Mouse (Mus musculus): ENCODE measurements at regions not wholly inside any gene's neighbourhood (a gene's known extent, or its start where the extent isn't known, plus 50 kb on each side); places are given as distances from the start of the nearest gene placed in this dataset.

DNA sequence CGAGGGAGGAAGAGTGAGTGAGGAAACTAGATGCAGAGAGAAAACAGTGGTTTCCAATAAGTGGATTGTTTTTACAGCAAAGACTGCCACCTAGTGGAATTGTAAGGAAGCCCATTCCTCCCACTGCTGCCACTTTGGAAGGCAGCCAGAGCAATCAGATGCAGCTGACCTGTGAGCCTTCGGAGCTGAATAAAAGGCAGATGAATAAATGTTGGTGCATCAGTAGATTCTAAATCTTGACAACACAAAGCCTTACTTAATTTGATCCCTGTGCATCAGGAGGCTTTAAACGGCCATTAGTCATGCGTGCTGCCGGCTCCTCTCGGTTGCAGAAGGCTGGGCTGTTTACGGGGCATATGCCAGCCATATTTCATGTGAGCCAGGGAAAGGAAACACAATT is 128.2 kb upstream of the Aco1 start:
- Histone ChIP-seq H3K36me3 (ENCODE audit: control insufficient read depth, insufficient read depth, low read length) (no peaks in the 10 kb centered on the region), H3K9me3 (replicated peaks; ENCODE audit: control insufficient read depth, low read length, poor library complexity, severe bottlenecking) (no peaks in the 10 kb centered on the region), H3K27me3 (ENCODE audit: control insufficient read depth, insufficient read depth, low read depth, low read length) (no peaks in the 10 kb centered on the region), H3K27ac (ENCODE audit: low read length) (peak overlapping the region; percentile 73; the same call in 1 of the 2 replicates), H3K4me3 (ENCODE audit: low read depth, low read length) (peak overlapping the region; percentile 26), H3K9ac (ENCODE audit: low read depth, low read length) (peak overlapping the region; percentile 58; the same call in 1 of the 2 replicates), H3K4me1 (ENCODE audit: control insufficient read depth, insufficient read depth, low read length) (peaks cover 2% of the 10 kb centered on the region), H3K4me2 (ENCODE audit: low read length) (peak overlapping the region; percentile 52)
- 13% methylated on average over 7 of the region's 7 CpGs for WGBS
- peak; percentile 86 for ATAC-seq

DNA sequence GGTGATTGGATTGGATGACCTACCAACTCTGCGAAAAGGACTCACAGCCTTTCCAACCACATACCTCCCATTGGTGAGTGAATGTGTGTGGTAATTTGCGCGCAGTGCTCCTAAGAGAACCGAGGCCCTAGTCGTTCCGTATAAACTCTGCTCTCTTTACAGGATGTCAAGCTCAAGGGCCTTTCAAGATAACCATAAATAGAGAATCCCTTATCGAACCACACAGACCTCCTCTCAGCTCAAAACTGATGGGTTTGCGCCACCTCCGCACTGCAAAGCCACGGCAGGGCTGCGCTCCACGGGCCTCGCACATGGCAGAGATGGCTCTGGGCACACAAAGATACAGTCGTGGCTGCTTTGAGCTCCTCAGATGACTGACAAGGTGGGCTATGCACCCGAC is 126.0 kb upstream of the Aco1 start:
- Histone ChIP-seq H3K36me3 (ENCODE audit: control insufficient read depth, insufficient read depth, low read length) (no peaks in the 10 kb centered on the region), H3K9me3 (replicated peaks; ENCODE audit: control insufficient read depth, low read length, poor library complexity, severe bottlenecking) (no peaks in the 10 kb centered on the region), H3K9ac (ENCODE audit: low read depth, low read length) (no peak overlapping the region), H3K4me2 (ENCODE audit: low read length) (no peak overlapping the region), H3K4me1 (ENCODE audit: control insufficient read depth, insufficient read depth, low read length) (peaks cover 2% of the 10 kb centered on the region; the same call in 1 of the 2 replicates), H3K27ac (ENCODE audit: low read length) (no peak overlapping the region), H3K27me3 (ENCODE audit: control insufficient read depth, insufficient read depth, low read depth, low read length) (no peaks in the 10 kb centered on the region), H3K4me3 (ENCODE audit: low read depth, low read length) (no peak overlapping the region)
- no peak for ATAC-seq
- 86% methylated on average over 15 of the region's 15 CpGs for WGBS

DNA sequence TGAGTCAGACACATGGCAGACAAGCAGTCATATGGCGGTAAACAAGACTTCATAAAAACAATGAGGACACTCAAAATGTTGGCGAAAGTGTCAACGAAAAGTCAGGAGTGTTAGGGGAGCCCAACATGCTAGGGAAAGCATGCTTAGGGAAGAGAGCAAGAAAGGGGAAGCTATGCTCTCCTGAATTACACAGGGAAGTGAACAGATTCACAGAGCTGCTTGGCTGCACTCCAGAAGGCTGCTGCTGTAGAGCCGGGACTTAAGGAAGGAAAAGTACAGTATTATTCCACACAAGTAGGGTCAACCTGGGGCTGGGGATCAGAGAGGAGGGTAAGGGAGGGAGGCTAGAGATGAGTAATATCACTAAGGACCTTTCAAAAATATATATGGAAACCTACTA is 124.7 kb upstream of the Aco1 start:
- Histone ChIP-seq H3K36me3 (ENCODE audit: control insufficient read depth, insufficient read depth, low read length) (no peaks in the 10 kb centered on the region), H3K4me2 (ENCODE audit: low read length) (no peak overlapping the region), H3K27ac (ENCODE audit: low read length) (no peak overlapping the region), H3K4me3 (ENCODE audit: low read depth, low read length) (no peak overlapping the region), H3K9ac (ENCODE audit: low read depth, low read length) (no peak overlapping the region), H3K4me1 (ENCODE audit: control insufficient read depth, insufficient read depth, low read length) (peaks cover 2% of the 10 kb centered on the region; the same call in 1 of the 2 replicates), H3K27me3 (ENCODE audit: control insufficient read depth, insufficient read depth, low read depth, low read length) (no peaks in the 10 kb centered on the region), H3K9me3 (replicated peaks; ENCODE audit: control insufficient read depth, low read length, poor library complexity, severe bottlenecking) (no peaks in the 10 kb centered on the region)
- WGBS = 69% methylated on average over 4 of the region's 4 CpGs
- ATAC-seq = no peak

DNA sequence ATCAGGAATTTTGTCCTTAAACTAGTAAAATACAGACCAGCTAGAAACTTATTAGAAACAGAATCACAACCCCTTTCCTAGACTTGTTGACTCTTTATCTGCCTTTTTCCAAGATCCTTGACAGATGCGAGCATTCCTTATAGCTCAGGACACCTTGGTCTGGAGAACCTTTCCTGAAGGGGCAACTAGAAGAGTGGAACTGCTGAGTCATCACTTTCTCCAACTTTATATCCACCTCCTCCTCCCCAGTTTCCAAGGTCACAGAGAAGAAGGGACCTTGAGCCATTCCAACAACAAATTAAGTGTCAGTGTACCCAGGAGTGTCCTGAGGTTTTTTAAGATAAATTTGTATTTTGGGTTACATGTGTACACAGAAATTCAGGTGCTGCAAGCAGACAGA is 111.5 kb upstream of the Aco1 start:
- H3K9me3 ChIP-seq (replicated peaks; ENCODE audit: control insufficient read depth, low read length, poor library complexity, severe bottlenecking) = 0 out of 2 replicates have a peak, but pooled peaks cover 4% of the 10 kb centered on the region
- no peak overlapping the region for H3K4me2 ChIP-seq (ENCODE audit: low read length)
- H3K4me1 ChIP-seq (ENCODE audit: control insufficient read depth, insufficient read depth, low read length) = no peaks in the 10 kb centered on the region
- no peak overlapping the region for H3K9ac ChIP-seq (ENCODE audit: low read depth, low read length)
- 94% methylated on average over 1 of the region's 1 CpGs for WGBS
- no peak overlapping the region for H3K4me3 ChIP-seq (ENCODE audit: low read depth, low read length)
- H3K27ac ChIP-seq (ENCODE audit: low read length) = no peak overlapping the region
- H3K27me3 ChIP-seq (ENCODE audit: control insufficient read depth, insufficient read depth, low read depth, low read length) = no peaks in the 10 kb centered on the region
- no peak for ATAC-seq
- no peaks in the 10 kb centered on the region for H3K36me3 ChIP-seq (ENCODE audit: control insufficient read depth, insufficient read depth, low read length)

DNA sequence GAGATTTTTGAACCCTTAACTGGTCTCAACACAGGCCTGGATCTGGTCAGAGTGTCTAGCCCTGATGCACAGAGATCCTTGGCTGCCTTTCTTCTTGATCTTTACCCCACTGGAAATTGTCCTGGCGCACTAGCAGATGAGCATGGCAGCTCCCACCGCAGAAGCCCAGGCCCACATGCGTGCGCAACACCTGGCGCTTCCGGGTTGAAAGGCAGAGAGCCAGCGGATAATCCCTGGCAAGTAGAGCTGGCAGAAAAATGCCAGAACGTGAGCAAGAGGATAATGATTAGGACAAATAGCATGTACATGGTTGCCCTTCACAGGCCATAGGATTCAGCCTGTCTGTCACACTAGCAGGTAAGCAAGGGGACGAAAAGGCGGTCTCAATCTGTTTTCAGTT is 95.0 kb upstream of the Aco1 start:
- Histone ChIP-seq H3K4me3 (ENCODE audit: low read depth, low read length) (no peak overlapping the region), H3K4me1 (ENCODE audit: control insufficient read depth, insufficient read depth, low read length) (no peaks in the 10 kb centered on the region), H3K27me3 (ENCODE audit: control insufficient read depth, insufficient read depth, low read depth, low read length) (no peaks in the 10 kb centered on the region), H3K9me3 (replicated peaks; ENCODE audit: control insufficient read depth, low read length, poor library complexity, severe bottlenecking) (no peaks in the 10 kb centered on the region), H3K36me3 (ENCODE audit: control insufficient read depth, insufficient read depth, low read length) (no peaks in the 10 kb centered on the region), H3K27ac (ENCODE audit: low read length) (no peak overlapping the region), H3K4me2 (ENCODE audit: low read length) (no peak overlapping the region), H3K9ac (ENCODE audit: low read depth, low read length) (no peak overlapping the region)
- WGBS = 89% methylated on average over 10 of the region's 10 CpGs
- ATAC-seq = no peak

DNA sequence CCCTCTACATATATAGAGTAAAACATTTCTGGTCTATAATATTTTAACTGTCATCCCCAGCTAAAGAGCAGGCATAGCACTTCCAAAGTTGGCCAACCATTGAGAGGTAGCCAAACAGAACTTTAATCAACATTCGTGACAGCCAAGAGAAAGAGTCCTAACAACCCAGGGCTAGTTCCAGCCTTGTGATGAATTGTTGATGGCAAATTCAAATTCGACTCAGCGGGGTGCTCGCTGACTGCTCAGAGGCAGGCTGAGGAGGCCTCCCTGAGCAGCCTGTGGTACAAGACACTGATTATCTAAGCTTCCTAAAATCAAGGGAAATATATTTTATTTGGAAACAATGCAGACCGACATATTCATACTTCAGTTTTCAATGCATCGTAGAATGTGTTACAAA is 93.8 kb upstream of the Aco1 start:
- no peaks in the 10 kb centered on the region for H3K36me3 ChIP-seq (ENCODE audit: control insufficient read depth, insufficient read depth, low read length)
- H3K27me3 ChIP-seq (ENCODE audit: control insufficient read depth, insufficient read depth, low read depth, low read length) = no peaks in the 10 kb centered on the region
- ATAC-seq = no peak
- no peak overlapping the region for H3K27ac ChIP-seq (ENCODE audit: low read length)
- H3K9me3 ChIP-seq (replicated peaks; ENCODE audit: control insufficient read depth, low read length, poor library complexity, severe bottlenecking) = no peaks in the 10 kb centered on the region
- H3K4me3 ChIP-seq (ENCODE audit: low read depth, low read length) = no peak overlapping the region
- no peak overlapping the region for H3K4me2 ChIP-seq (ENCODE audit: low read length)
- H3K9ac ChIP-seq (ENCODE audit: low read depth, low read length) = no peak overlapping the region
- WGBS = 64% methylated on average over 6 of the region's 6 CpGs
- H3K4me1 ChIP-seq (ENCODE audit: control insufficient read depth, insufficient read depth, low read length) = no peaks in the 10 kb centered on the region

DNA sequence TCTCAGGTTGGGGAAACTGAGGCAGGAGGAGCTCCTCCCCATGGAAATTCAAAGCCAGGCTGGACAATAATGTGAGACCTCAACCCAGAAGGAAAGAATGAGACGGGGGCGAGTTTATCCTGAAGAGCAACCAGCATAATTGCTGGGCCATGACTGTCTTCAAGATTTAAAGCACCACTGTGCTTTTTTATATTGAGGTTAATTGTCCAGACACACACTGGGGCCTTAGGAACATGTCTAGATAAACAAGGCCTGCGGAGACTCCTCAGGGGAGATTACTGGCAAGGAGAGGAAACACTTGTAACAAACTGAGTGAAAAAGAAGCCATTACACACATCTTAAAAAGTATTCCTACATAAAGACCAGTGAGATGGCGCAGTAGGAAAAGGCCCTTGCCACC is 91.0 kb upstream of the Aco1 start:
- H3K4me3 ChIP-seq (ENCODE audit: low read depth, low read length) = no peak overlapping the region
- ATAC-seq = no peak
- no peaks in the 10 kb centered on the region for H3K27me3 ChIP-seq (ENCODE audit: control insufficient read depth, insufficient read depth, low read depth, low read length)
- H3K36me3 ChIP-seq (ENCODE audit: control insufficient read depth, insufficient read depth, low read length) = no peaks in the 10 kb centered on the region
- no peaks in the 10 kb centered on the region for H3K4me1 ChIP-seq (ENCODE audit: control insufficient read depth, insufficient read depth, low read length)
- 79% methylated on average over 4 of the region's 4 CpGs for WGBS
- no peak overlapping the region for H3K9ac ChIP-seq (ENCODE audit: low read depth, low read length)
- no peak overlapping the region for H3K27ac ChIP-seq (ENCODE audit: low read length)
- no peaks in the 10 kb centered on the region for H3K9me3 ChIP-seq (replicated peaks; ENCODE audit: control insufficient read depth, low read length, poor library complexity, severe bottlenecking)
- H3K4me2 ChIP-seq (ENCODE audit: low read length) = no peak overlapping the region

DNA sequence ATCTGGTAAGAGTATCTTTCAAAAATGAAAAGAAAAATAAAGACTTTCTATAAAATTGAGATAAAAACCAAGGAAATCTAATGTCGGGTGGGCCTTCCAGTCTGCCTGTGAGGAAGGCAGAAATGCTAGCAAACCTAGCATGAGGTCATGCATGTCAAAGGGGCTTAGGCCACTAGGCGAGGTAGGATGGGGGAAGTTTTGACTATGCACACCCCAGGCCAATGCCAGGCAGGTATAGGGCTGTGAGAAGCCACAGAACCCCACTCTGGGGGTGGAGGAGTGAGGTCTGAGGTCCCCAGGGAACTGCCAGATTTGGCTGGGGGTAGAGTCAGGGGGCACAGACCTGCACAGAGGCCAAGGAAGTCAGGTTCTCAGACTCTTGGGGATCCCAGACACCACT is 89.5 kb upstream of the Aco1 start:
- Histone ChIP-seq H3K9me3 (replicated peaks; ENCODE audit: control insufficient read depth, low read length, poor library complexity, severe bottlenecking) (no peaks in the 10 kb centered on the region), H3K4me2 (ENCODE audit: low read length) (no peak overlapping the region), H3K27ac (ENCODE audit: low read length) (no peak overlapping the region), H3K4me3 (ENCODE audit: low read depth, low read length) (no peak overlapping the region), H3K27me3 (ENCODE audit: control insufficient read depth, insufficient read depth, low read depth, low read length) (no peaks in the 10 kb centered on the region), H3K4me1 (ENCODE audit: control insufficient read depth, insufficient read depth, low read length) (no peaks in the 10 kb centered on the region), H3K36me3 (ENCODE audit: control insufficient read depth, insufficient read depth, low read length) (no peaks in the 10 kb centered on the region), H3K9ac (ENCODE audit: low read depth, low read length) (no peak overlapping the region)
- WGBS = 87% methylated on average over 2 of the region's 2 CpGs
- no peak for ATAC-seq

DNA sequence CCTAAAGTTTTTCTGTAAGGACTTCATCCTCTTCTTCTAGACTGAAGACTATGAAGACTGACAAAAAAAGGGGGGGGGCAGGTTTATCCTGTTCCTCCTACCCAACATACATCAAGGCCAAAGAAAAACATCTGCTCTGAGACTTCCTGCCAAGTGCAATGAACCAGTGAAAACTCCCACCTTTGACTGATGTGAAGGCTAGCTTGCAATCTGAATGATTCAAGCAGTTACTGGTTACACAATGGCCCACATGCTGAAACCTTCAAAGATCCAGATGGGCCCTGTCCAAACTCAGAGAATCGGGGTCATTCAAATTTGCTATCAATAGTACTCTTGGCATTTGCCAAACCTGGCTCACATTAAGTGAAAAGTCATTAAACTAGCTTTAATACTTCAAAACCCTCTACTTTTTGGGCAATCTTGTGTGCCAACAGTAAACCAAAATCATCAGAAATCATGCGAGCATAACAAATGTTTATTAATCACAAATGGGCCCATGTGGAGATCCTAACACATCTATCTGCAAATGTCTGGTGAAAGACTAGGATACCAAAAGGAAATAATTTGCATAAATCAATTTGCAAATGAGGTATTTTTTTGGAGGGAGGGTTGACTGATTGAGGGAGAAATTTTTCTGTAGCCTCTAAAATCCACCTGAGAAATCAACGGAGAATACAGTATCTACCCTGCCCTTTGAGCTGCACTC is 79.0 kb upstream of the Aco1 start:
- Histone ChIP-seq H3K4me2 (ENCODE audit: low read length) (no peak overlapping the region), H3K36me3 (ENCODE audit: control insufficient read depth, insufficient read depth, low read length) (no peaks in the 10 kb centered on the region), H3K9ac (ENCODE audit: low read depth, low read length) (no peak overlapping the region), H3K4me1 (ENCODE audit: control insufficient read depth, insufficient read depth, low read length) (no peaks in the 10 kb centered on the region), H3K27me3 (ENCODE audit: control insufficient read depth, insufficient read depth, low read depth, low read length) (no peaks in the 10 kb centered on the region), H3K27ac (ENCODE audit: low read length) (no peak overlapping the region), H3K4me3 (ENCODE audit: low read depth, low read length) (no peak overlapping the region), H3K9me3 (replicated peaks; ENCODE audit: control insufficient read depth, low read length, poor library complexity, severe bottlenecking) (no peaks in the 10 kb centered on the region)
- no peak for ATAC-seq
- 77% methylated on average over 3 of the region's 3 CpGs for WGBS

All from midbrain, embryonic 16.5 days (tissue).